Comparison of ENCODE assay signal across 8 mouse cellular contexts in the genomic region with DNA sequence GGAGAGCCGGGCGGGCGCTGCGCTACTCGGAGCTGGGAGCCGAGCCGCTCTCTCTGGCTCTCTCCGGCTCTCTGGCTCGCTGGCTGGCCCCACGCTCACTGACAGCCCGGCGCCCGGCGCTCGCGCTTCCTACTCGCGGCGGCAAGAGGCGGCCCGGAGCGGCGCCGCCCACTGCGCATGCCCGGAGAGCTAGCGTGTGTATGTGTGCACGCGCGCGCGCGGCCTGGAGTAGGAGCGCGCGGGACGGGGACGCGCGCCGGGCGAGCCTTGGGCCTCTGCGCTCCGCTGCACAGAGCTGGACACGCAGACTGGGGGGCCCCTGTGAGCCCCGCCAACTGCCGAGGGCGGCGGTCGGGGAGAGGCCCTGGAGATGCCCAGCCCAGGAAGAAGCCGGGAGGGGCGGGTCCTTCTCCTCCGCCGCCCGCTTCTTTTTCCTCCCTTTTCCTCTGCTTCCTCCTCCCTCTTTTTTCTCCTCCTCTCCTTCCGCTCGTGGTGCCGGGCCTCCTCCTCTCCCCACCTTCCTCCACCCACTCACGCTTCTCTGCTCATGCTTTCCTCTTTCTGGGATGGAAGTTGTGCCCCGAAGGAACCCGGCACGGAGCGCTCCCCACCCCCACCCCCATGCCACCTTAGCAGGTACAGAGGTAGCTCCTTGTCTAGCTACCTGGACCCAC. TPM values are rescaled to one million over a fixed set of nuclear protein-coding genes. Genes with fewer than 3 reads are reported as not detected.
DNase-seq lines count a peak whose midpoint lies in the region; ATAC-seq and TF ChIP-seq lines count a peak whose summit lies in the region.

Gene Prkca, minus strand, starts transcription at position 140 of the 674 bp plus-strand sequence.

- H3K4me1 ChIP-seq in hindbrain, postnatal 0 days (ENCODE audit: insufficient read depth, low read length), result peaks cover 10% of the 10 kb centered on the region; the same call in 1 of the 2 replicates

- peak within 1 kb of the TSS; percentile 88 for H3K9ac ChIP-seq in hindbrain, postnatal 0 days (replicated peaks; ENCODE audit: low read length)

- no peaks in the 10 kb centered on the region for H3K27me3 ChIP-seq in hindbrain, postnatal 0 days (ENCODE audit: insufficient read depth, low read length)

- intact Hi-C loops in gastrocnemius, adult 2 months (cut with DNase I), result loop anchor here (5.0 to 10.0 kb wide), 2 partner anchors 122 to 209 kb away; no protein-coding TSS in a partner anchor

- H3K4me2 ChIP-seq in hindbrain, postnatal 0 days (ENCODE audit: low read depth, low read length), result peak within 1 kb of the TSS; percentile 99

- H3K4me3 ChIP-seq in gastrocnemius, adult 2 months, result peak within 1 kb of the TSS; percentile 87
- H3K4me3 ChIP-seq in hindbrain, postnatal 0 days (ENCODE audit: low read length), result peak within 1 kb of the TSS; percentile 88

- no peak for TF ChIP-seq CTCF in gastrocnemius, adult 2 months (IDR thresholded peaks at IDR 0.05)
- TF ChIP-seq CTCF in hindbrain, postnatal 0 days (IDR thresholded peaks at IDR 0.05; ENCODE audit: low read depth), result no peak

- peak; percentile 83 for DNase-seq in WW6 (ENCODE audit: low read depth, low spot score)
- DNase-seq in cerebellum, postnatal 25 days, result peak; percentile 97 to 99
- DNase-seq in gastrocnemius, adult 2 months, result peak; percentile 97
- peak; percentile 99 for DNase-seq in hindbrain, postnatal 0 days (ENCODE audit: low spot score)
- DNase-seq in left cerebral cortex, adult 18-20 months (ENCODE audit: low spot score in 2 of 2), result peak; percentile 92 to 97
- peak; percentile 93 to 97 for DNase-seq in lung, postnatal 4 days
- DNase-seq in retina, postnatal 1 day, result peak; percentile 97
- peak; percentile 97 for DNase-seq in thymus, postnatal 4 days

- WGBS in hindbrain, postnatal 0 days, result under 1% methylated on average over 53 of the region's 63 CpGs

- H3K27ac ChIP-seq in gastrocnemius, adult 2 months, result peak within 1 kb of the TSS; percentile 97
- H3K27ac ChIP-seq in hindbrain, postnatal 0 days, result peak within 1 kb of the TSS; percentile 88

- no peaks in the 10 kb centered on the region for H3K9me3 ChIP-seq in hindbrain, postnatal 0 days (ENCODE audit: low read length)

- peak; percentile 96 for ATAC-seq in hindbrain, postnatal 0 days

- no peaks in the 10 kb centered on the region for H3K36me3 ChIP-seq in hindbrain, postnatal 0 days (ENCODE audit: insufficient read depth, low read length)

RNA-seq across cellular contexts. Expression of gene Prkca, which starts in this region (rescaled TPM):
- total RNA-seq in gastrocnemius, adult 2 months (2021), result 10 to 100 TPM; 54.9 to 57.8 TPM
- 24.4 and 25.0 TPM in 2 replicates for total RNA-seq in hindbrain, postnatal 0 days (2014; rRNA removed)
- polyA plus RNA-seq in hindbrain, postnatal 0 days (2015; fragmentation: Nextera tagmentation; extraction: Ambion mirVana), result 7.4 and 8.0 TPM in 2 replicates
- 100 to 1,000 TPM; 156 to 175 TPM for total RNA-seq in left cerebral cortex, adult 18-20 months (2021)

Comparison
In these comparisons a context has a peak if more than half of its experiments do, and no peak if none do; other contexts are left out.
1. Peak in every context shown above with its lines: DNase-seq, ATAC-seq, H3K4me3 ChIP-seq and H3K27ac ChIP-seq.